Mouse (Mus musculus) limb, embryonic 12.5 days (tissue): ENCODE results near the gene Draxin. TPM values are rescaled to one million over a fixed set of nuclear protein-coding genes. Genes with fewer than 3 reads are reported as not detected.

Source experiments
- ATAC-seq: fragments of 200-750 bp; cut with Nextera tagmentation; 2 replicates; pipeline ENCODE4 v1.8.0; 2017; ENCODE audit warnings: low read depth, moderate TSS enrichment; ENCODE audit not compliant: insufficient number of reproducible peaks, insufficient read depth, low FRiP score, low TSS enrichment
- H3K27ac ChIP-seq: fragments of 300-500 bp; sonication (generic); 2 replicates; pipeline ENCODE4 v1.5.1; 2016; ENCODE audit warnings: mild to moderate bottlenecking, moderate library complexity
- H3K27me3 ChIP-seq: fragments of 300-500 bp; sonication (generic); 2 replicates; pipeline ENCODE4 v1.6.1; 2016; ENCODE audit warnings: mild to moderate bottlenecking, moderate library complexity
- H3K36me3 ChIP-seq: fragments of 300-500 bp; sonication (generic); 2 replicates; pipeline ENCODE4 v1.6.1; 2016; ENCODE audit warnings: mild to moderate bottlenecking, moderate library complexity
- H3K4me1 ChIP-seq: fragments of 300-500 bp; sonication (generic); replicated peaks from 2 replicates; pipeline ENCODE4 v1.6.1; 2016
- H3K4me2 ChIP-seq: fragments of 300-500 bp; sonication (generic); 2 replicates; pipeline ENCODE4 v1.6.1; 2016; ENCODE audit warnings: mild to moderate bottlenecking, moderate library complexity
- H3K4me3 ChIP-seq: fragments of 300-500 bp; sonication (generic); replicated peaks from 2 replicates; pipeline ENCODE4 v1.5.1; 2016; ENCODE audit warnings: mild to moderate bottlenecking
- H3K9ac ChIP-seq: fragments of 300-500 bp; sonication (generic); replicated peaks from 2 replicates; pipeline ENCODE4 v1.6.1; 2016; ENCODE audit warnings: mild to moderate bottlenecking, moderate library complexity
- H3K9me3 ChIP-seq: fragments of 300-500 bp; sonication (generic); 2 replicates; pipeline ENCODE4 v1.6.1; 2016; ENCODE audit warnings: mild to moderate bottlenecking, moderate library complexity
- whole genome bisulfite sequencing: fragments of 180-500 bp; shearing (Covaris S2); methylation state at CpG from one replicate; pipeline ENCODE4 v1.1.7; 2016; 5-methylcytosine and 5-hydroxymethylcytosine counted together
- polyA plus RNA-seq: library from polyadenylated mRNA; unstranded; fragments of >200 nt; fragmentation: Nextera tagmentation; extraction: Ambion mirVana; gene quantifications from 2 replicates; pipeline ENCODE4 v1.2.1, GENCODE M21; 2016

Gene Draxin
- polyA plus RNA-seq, 1 experiment from 2014 or later: 1.8 TPM

DNA sequence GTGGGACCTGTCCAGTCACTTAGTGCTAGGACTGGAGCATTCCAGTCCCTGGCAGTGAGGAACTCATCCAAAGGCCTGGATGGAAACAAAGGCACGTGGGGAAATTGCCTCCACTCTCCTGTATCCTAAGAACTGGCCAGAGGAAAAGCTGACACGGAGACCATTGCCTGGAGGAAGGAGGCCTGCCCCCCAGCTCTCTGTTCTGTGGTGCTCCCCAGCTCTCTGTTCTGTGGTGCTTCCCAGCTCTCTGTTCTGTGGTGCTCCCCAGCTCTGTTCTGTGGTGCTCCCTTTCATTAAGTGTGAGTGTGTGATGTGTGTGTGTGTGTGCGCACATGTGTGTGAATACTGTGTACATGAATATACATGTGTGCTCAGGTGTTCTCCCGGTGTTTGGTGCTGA lies 35.4 kb downstream of the Draxin start:
- H3K9me3 ChIP-seq: no peaks in the 10 kb centered on the region
- H3K27me3 ChIP-seq: no peaks in the 10 kb centered on the region
- no peaks in the 10 kb centered on the region for H3K36me3 ChIP-seq
- 74% methylated on average over 4 of the region's 4 CpGs for WGBS
- no peak overlapping the region for H3K27ac ChIP-seq
- ATAC-seq: no peak
- no peaks in the 10 kb centered on the region for H3K4me1 ChIP-seq
- H3K4me3 ChIP-seq: no peak overlapping the region
- H3K9ac ChIP-seq: no peak overlapping the region
- no peak overlapping the region for H3K4me2 ChIP-seq

DNA sequence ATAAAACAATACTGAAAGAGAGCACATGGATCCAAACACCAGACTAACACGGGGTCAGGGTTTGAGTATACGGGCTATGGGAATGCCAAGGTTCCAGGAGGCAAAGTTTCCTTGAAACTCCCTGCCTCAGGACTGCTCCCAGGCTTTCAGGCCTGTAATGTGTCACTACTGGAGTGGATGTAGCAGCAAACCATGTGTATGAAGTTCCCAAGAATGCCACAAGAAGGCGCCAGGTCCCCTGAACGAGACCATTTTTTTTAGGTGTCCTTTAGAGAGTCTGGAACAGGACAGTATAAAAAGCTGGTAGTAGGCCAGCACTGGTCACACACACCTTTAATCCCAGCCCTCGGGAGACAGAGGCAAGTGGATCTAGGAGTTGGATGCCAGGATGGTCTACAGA lies 36.3 kb downstream of the Draxin start:
- no peaks in the 10 kb centered on the region for H3K4me1 ChIP-seq
- 87% methylated on average over 5 of the region's 5 CpGs for WGBS

DNA sequence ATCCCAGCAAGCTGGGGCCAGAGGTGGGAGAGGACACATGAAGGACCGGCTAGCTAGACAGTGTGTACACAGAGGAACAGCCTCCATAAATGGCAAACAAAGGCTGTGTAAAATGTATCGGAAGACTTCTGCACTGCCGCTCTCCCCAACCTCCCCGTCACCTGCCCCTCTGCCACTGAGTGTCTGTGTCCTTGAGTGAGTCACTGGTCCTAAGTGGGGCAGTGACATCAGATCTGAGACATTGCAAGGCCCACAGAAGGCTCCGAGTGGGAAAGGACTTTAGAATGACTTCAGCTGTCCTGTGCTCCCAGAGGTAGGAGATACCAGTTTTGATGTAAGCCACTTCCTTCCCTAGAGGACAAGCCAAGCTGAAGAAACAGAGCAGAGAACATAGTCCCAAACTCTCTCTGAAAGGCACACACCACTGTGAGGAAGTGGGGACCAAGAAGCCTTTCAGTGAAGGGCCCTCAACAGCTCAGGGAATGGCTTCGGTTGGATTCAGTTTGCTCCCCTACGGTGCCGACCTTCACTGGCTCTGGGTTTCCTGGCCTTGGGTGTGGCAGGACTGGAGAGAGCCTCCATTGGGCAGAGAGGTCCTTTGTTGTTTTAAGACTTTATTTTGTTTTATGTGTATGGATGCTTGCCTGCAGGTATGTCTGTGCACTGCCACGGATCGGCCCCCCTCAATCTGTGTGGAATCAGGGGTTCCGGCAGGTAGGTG lies 37.8 kb downstream of the Draxin start:
- H3K27ac ChIP-seq: no peak overlapping the region
- H3K9me3 ChIP-seq: no peaks in the 10 kb centered on the region
- H3K4me2 ChIP-seq: no peak overlapping the region
- no peak for ATAC-seq
- no peaks in the 10 kb centered on the region for H3K36me3 ChIP-seq
- WGBS: 91% methylated on average over 11 of the region's 11 CpGs
- no peaks in the 10 kb centered on the region for H3K27me3 ChIP-seq
- peaks cover 5% of the 10 kb centered on the region; the same call in 1 of the 2 replicates for H3K4me1 ChIP-seq
- no peak overlapping the region for H3K4me3 ChIP-seq
- no peak overlapping the region for H3K9ac ChIP-seq

More for the DNA sequence above, 36.3 kb downstream of the Draxin start:
- no peak overlapping the region for H3K4me3 ChIP-seq
- H3K9ac ChIP-seq: no peak overlapping the region
- H3K27me3 ChIP-seq: no peaks in the 10 kb centered on the region
- no peak for ATAC-seq
- H3K4me2 ChIP-seq: no peak overlapping the region
- no peaks in the 10 kb centered on the region for H3K9me3 ChIP-seq
- no peaks in the 10 kb centered on the region for H3K36me3 ChIP-seq
- H3K27ac ChIP-seq: no peak overlapping the region

DNA sequence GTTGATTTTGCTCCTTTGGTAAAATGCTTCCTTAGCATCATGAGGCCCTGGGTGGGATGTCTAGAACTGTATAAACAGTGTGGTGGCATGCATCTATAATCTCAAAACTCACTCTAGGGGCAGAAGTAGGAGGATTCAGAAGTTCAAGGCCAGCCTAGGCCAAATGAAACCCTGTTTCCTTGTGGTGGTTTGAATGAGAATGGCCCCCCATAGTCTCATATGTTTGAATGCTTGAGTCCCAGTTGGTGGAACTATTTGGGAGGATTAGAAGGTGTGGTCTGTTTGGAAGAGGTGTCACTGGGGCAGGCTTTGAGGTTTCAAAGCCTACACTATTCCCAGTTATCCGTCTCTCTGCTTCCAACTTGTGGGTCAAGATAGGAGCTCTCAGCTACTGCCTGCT lies 39.3 kb downstream of the Draxin start:
- no peak overlapping the region for H3K4me3 ChIP-seq
- WGBS: 88% methylated on average over 1 of the region's 1 CpGs
- no peaks in the 10 kb centered on the region for H3K27me3 ChIP-seq

DNA sequence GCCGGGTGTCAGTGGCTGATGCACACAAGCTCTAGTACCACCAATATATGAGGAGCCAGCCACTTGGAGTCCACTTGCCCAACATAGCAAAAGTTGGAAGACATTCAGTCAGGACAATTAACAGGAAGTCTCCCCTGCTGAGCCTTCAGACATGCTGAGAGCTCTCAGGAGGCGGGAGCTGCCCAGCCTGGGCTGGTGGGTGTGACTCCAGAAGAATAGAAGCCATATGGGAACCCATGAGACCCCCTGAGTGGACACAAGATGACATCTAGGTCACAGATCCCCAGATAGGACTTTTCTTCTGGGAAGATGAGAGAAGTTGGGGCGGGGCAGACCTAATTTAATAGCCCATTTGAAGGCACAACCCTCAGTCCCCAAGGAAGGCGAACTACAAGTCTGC lies 41.3 kb downstream of the Draxin start:
- peaks cover 27% of the 10 kb centered on the region for H3K4me1 ChIP-seq
- no peaks in the 10 kb centered on the region for H3K9me3 ChIP-seq
- no peak overlapping the region for H3K4me3 ChIP-seq
- H3K27ac ChIP-seq: no peak overlapping the region
- H3K9ac ChIP-seq: no peak overlapping the region
- H3K4me2 ChIP-seq: no peak overlapping the region
- H3K36me3 ChIP-seq: no peaks in the 10 kb centered on the region
- WGBS: 58% methylated on average over 4 of the region's 4 CpGs
- no peaks in the 10 kb centered on the region for H3K27me3 ChIP-seq
- ATAC-seq: no peak

More for the DNA sequence above, 39.3 kb downstream of the Draxin start:
- no peak for ATAC-seq
- no peaks in the 10 kb centered on the region for H3K36me3 ChIP-seq
- peaks cover 14% of the 10 kb centered on the region for H3K4me1 ChIP-seq
- H3K27ac ChIP-seq: no peak overlapping the region
- no peak overlapping the region for H3K4me2 ChIP-seq
- no peaks in the 10 kb centered on the region for H3K9me3 ChIP-seq
- H3K9ac ChIP-seq: no peak overlapping the region

DNA sequence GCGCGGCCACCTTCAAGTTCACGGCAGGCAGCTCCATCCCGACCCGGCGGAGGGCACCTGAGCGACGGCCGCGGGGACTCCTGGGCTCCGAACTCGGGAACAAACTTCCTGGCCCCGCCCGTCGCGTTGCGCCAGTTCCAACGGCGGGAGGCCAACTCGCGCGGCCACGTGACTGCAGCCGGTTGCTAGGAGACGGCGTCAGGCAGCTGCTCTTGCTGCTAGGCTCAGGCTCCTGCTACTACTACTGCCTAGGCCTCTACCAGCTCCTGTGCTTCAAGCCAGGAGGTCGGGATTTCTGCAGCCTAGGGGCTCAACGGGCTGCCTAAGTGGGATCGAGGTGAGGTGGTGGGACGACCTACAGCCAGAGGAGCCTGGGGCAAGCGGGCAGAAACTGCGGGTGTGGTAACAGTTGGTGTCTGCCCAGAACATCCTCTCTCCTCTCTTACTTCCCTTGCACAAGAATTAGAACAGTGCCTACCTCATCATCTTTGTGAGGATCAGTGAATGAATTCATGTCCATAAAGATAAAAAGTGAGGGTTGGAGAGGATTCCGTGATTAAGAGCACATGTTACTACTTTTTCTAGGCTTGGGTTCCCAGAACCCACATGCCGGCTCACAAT lies 42.5 kb downstream of the Draxin start, which contains the start of gene Agtrap:
Agtrap (minus strand) TSS at position 125 of the 621 bp plus-strand sequence.
- Histone ChIP-seq H3K4me1 (peaks cover 39% of the 10 kb centered on the region), H3K27me3 (no peaks in the 10 kb centered on the region), H3K4me3 (peak within 1 kb of the TSS; percentile 72), H3K36me3 (0 out of 2 replicates have a peak, but pooled peaks cover 6% of the 10 kb centered on the region), H3K9ac (peak within 1 kb of the TSS; percentile 79), H3K27ac (no peak within 1 kb of the TSS), H3K9me3 (no peaks in the 10 kb centered on the region), H3K4me2 (peak within 1 kb of the TSS; percentile 82)
- WGBS: 6% methylated on average over 34 of the region's 34 CpGs
- peak; percentile 77 for ATAC-seq

DNA sequence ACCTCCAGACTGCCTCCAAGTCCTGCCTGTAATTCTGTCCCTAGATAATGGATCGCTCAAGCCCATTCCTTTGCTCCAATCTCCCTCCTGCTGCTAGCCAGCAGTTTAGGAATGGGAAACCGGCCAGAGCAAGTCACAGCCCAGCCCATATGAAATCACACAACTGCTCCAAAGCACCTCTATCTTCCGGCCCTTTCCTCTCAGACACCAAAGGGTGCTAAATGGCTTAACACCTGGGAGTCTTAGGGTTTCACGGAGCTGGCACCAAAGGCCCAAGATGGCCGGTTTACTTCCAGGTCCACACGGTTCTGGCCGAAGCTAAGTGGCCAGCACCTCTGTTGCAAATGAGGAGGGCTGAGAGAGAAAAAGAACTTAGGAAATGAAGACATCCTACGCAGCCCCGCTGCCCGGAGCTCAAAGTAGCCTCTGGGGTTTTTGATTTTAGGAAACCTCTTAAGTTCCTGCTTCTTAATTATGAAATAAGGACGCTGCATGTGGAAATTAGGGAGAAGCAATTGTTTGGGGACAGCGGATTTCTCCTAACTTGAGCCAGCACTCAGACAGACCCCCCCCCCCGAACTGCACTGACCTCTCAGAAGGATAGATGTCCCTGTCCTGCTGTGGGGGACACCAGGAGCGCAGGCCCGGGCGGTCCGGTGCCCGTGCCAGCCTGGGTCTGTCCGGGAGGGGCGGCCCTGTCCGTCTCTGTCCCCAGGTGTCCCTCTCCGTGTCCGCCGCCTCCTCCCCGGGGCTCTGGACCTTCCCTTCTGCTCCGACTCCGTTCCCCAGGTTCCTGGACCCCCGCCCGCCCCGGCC lies 43.2 kb downstream of the Draxin start:
- Histone ChIP-seq H3K4me1 (peaks cover 43% of the 10 kb centered on the region), H3K4me2 (peak overlapping the region; percentile 82), H3K27me3 (no peaks in the 10 kb centered on the region), H3K27ac (no peak overlapping the region), H3K9me3 (no peaks in the 10 kb centered on the region), H3K9ac (peak overlapping the region; percentile 79), H3K36me3 (0 out of 2 replicates have a peak, but pooled peaks cover 6% of the 10 kb centered on the region), H3K4me3 (peak overlapping the region; percentile 72)
- peak; percentile 57; the same call in 1 of the 2 replicates for ATAC-seq
- WGBS: 5% methylated on average over 30 of the region's 30 CpGs

DNA sequence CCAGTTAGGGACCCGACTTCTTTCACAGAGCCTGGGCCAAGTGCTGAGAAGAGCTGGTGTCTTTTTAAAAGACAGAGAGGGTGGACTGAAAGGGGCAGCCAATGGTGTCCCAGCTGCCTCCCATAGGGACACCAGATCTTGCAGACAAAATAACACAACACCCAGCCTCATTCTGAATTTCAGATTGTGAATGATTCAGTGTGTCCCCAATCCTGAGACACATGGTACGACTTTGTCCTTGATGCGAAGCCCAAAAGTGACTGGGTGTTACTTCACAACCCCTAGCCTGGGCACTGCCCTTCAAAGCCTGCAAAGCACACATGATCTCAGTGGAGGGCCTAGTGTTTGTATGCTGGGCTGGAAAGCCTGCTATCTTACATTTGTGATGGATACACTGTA lies 44.6 kb downstream of the Draxin start:
- no peak overlapping the region for H3K4me3 ChIP-seq
- 80% methylated on average over 3 of the region's 3 CpGs for WGBS
- no peak for ATAC-seq
- no peaks in the 10 kb centered on the region for H3K9me3 ChIP-seq
- H3K36me3 ChIP-seq: peaks cover 12% of the 10 kb centered on the region; the same call in 1 of the 2 replicates
- H3K9ac ChIP-seq: no peak overlapping the region
- H3K27me3 ChIP-seq: no peaks in the 10 kb centered on the region
- H3K4me1 ChIP-seq: peaks cover 43% of the 10 kb centered on the region
- H3K27ac ChIP-seq: no peak overlapping the region
- no peak overlapping the region for H3K4me2 ChIP-seq

DNA sequence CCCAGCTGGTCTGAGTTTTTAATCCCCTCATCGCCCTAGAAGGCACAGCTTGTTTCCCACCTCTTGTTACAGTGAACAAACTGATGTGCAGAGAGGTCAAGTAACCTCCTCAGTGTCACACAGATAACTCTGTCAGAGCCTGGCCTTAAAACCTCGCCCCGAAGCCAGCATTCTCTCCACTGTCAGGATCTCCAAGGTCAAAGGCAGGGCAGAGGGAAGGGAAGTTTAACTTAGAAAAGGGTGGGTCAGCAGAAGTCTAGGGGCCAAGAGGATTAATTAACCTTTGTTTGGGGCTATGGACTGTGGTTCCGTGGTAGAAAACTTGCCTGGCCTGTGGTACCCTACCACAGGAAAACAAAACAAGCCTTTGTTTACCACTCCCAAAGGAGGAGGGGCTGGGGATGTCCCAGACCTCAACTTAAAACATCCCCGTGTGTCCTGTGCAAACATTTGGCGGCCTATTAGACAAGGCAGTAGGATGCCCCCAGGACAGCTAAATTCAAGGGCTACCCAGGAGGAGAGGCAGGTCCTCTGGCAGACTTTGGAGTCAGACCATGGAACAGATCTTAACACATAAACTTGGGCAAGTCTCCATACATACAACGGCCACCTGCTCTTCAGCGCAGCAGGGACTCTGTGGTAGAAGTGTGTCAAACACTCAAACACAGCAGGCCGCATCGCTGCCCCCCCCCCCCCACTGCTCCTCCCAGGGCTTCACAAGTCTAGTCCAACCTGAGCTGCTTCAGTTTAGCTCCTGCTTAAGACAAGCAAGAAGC lies 45.2 kb downstream of the Draxin start:
- Histone ChIP-seq H3K9me3 (no peaks in the 10 kb centered on the region), H3K27me3 (no peaks in the 10 kb centered on the region), H3K4me3 (no peak overlapping the region), H3K4me2 (no peak overlapping the region), H3K27ac (no peak overlapping the region), H3K9ac (no peak overlapping the region), H3K36me3 (peaks cover 18% of the 10 kb centered on the region; the same call in 1 of the 2 replicates), H3K4me1 (peaks cover 43% of the 10 kb centered on the region)
- no peak for ATAC-seq
- 53% methylated on average over 10 of the region's 10 CpGs for WGBS

DNA sequence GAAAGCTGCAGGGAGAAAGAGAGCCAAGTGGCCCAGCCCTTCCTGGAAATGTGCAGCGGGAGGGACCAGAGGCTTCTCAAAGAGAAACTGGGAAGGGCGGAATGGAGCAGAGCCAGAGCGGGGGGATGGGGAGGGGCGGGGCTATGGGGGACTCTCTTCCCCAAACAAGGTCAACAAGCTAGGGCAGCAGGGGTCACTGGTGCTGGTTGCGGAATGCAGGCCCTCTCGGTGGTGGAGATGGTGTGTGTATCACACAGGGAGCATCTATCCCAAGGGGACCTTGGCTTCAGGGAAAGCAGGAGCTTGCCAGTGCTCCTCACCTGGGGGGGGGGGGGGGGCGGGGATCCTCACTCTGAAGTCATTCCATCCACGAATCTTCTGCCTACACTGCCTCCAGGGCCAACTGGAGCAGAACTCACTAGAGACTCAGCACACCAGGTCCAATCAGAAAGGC lies 46.2 kb downstream of the Draxin start:
- Histone ChIP-seq H3K9ac (0 out of 2 replicates have a peak overlapping the region, but pooled peaks have one; percentile 5), H3K9me3 (no peaks in the 10 kb centered on the region), H3K27me3 (no peaks in the 10 kb centered on the region), H3K4me2 (no peak overlapping the region), H3K27ac (no peak overlapping the region), H3K36me3 (peaks cover 28% of the 10 kb centered on the region; the same call in 1 of the 2 replicates), H3K4me3 (no peak overlapping the region), H3K4me1 (peaks cover 43% of the 10 kb centered on the region)
- ATAC-seq: no peak
- 10% methylated on average over 8 of the region's 8 CpGs for WGBS
